Comparison of ENCODE assay signal across 11 mouse cellular contexts in genomic region chr9:103090116-103090875, GRCm38 (mm10). TPM values are rescaled to one million over a fixed set of nuclear protein-coding genes. Genes with fewer than 3 reads are reported as not detected.
A peak's percentile ranks its signal among the peaks of the same experiment; 100 is the strongest.
DNase-seq lines count a peak whose midpoint lies in the region; ATAC-seq and TF ChIP-seq lines count a peak whose summit lies in the region.
"Had no signal": no experiment of that assay in that cellular context is flagged by ENCODE, and none has a peak within 500 bp of the region (broad histone marks: within the 10 kb centered on the region; RNA-seq: fewer than 3 reads in every experiment).

No protein-coding gene starts in this region.

- no peak overlapping the region for H3K4me3 ChIP-seq in intestine, embryonic 14.5 days (ENCODE audit: low read depth, low read length)
- H3K4me3 ChIP-seq in liver, embryonic 13.5 days (replicated peaks), result no peak overlapping the region
- H3K4me3 ChIP-seq in stomach, postnatal 0 days (ENCODE audit: low read depth, low read length), result no peak overlapping the region
- H3K4me3 ChIP-seq in forebrain, embryonic 15.5 days, result no peak overlapping the region
- H3K4me3 ChIP-seq: heart, embryonic 13.5 days; neural tube, embryonic 12.5 days had no signal

- H3K9me3 ChIP-seq in intestine, embryonic 14.5 days (ENCODE audit: control insufficient read depth, low read length), result no peaks in the 10 kb centered on the region
- H3K9me3 ChIP-seq in liver, embryonic 13.5 days (replicated peaks), result no peaks in the 10 kb centered on the region
- no peaks in the 10 kb centered on the region for H3K9me3 ChIP-seq in stomach, postnatal 0 days (ENCODE audit: control insufficient read depth, low read length)
- no peaks in the 10 kb centered on the region for H3K9me3 ChIP-seq in forebrain, embryonic 15.5 days
- H3K9me3 ChIP-seq: heart, embryonic 13.5 days; neural tube, embryonic 12.5 days had no signal

- DNase-seq in left cerebral cortex, postnatal 4 days, result peak; percentile 80
- no peak for DNase-seq in left cerebral cortex, adult 9 months (ENCODE audit: low spot score in 2 of 2)
- DNase-seq in intestine, embryonic 14.5 days (ENCODE audit: low spot score), result no peak
- no peak for DNase-seq in liver, embryonic 13.5 days
- DNase-seq in stomach, postnatal 0 days (ENCODE audit: low spot score), result peak; percentile 86
- no peak for DNase-seq in adrenal gland, postnatal 4 days (ENCODE audit: low spot score in 2 of 2)
- no peak for DNase-seq in embryo, embryonic 10 days (ENCODE audit: low spot score)
- DNase-seq: thymus, adult 2 months had no signal

- 0 out of 2 replicates have a peak, but pooled peaks cover 3% of the 10 kb centered on the region for H3K4me1 ChIP-seq in intestine, embryonic 14.5 days (replicated peaks; ENCODE audit: control insufficient read depth, insufficient read depth, low read length)
- peaks cover 35% of the 10 kb centered on the region for H3K4me1 ChIP-seq in liver, embryonic 13.5 days (replicated peaks)
- H3K4me1 ChIP-seq in stomach, postnatal 0 days (replicated peaks; ENCODE audit: control insufficient read depth, insufficient read depth), result no peaks in the 10 kb centered on the region
- peaks cover 6% of the 10 kb centered on the region for H3K4me1 ChIP-seq in forebrain, embryonic 15.5 days

- H3K27ac ChIP-seq in intestine, embryonic 14.5 days (ENCODE audit: low read depth), result peak overlapping the region; percentile 51; the same call in 1 of the 2 replicates
- H3K27ac ChIP-seq in liver, embryonic 13.5 days, result no peak overlapping the region
- H3K27ac ChIP-seq in stomach, postnatal 0 days (replicated peaks), result 0 out of 2 replicates have a peak overlapping the region, but pooled peaks have one; percentile 25
- no peak overlapping the region for H3K27ac ChIP-seq in forebrain, embryonic 15.5 days (replicated peaks)
- H3K27ac ChIP-seq: heart, embryonic 13.5 days; neural tube, embryonic 12.5 days had no signal

- H3K4me2 ChIP-seq in intestine, embryonic 14.5 days (ENCODE audit: low read length), result no peak overlapping the region
- H3K4me2 ChIP-seq in liver, embryonic 13.5 days, result 0 out of 2 replicates have a peak overlapping the region, but pooled peaks have one; percentile 28
- H3K4me2 ChIP-seq in stomach, postnatal 0 days (replicated peaks; ENCODE audit: low read depth), result no peak overlapping the region
- H3K4me2 ChIP-seq in forebrain, embryonic 15.5 days (replicated peaks), result no peak overlapping the region
- H3K4me2 ChIP-seq: heart, embryonic 13.5 days; neural tube, embryonic 12.5 days had no signal

- TF ChIP-seq CTCF in stomach, postnatal 0 days (IDR thresholded peaks at IDR 0.05; ENCODE audit: low read depth), result no peak

- 58% methylated on average over 9 of the region's 9 CpGs for WGBS in intestine, embryonic 14.5 days
- 41% methylated on average over 9 of the region's 9 CpGs for WGBS in liver, embryonic 13.5 days (ENCODE audit: insufficient replicate concordance)
- 24% methylated on average over 9 of the region's 9 CpGs for WGBS in stomach, postnatal 0 days
- WGBS in forebrain, embryonic 15.5 days, result 68% methylated on average over 9 of the region's 9 CpGs

- H3K27me3 ChIP-seq in intestine, embryonic 14.5 days (replicated peaks; ENCODE audit: control insufficient read depth, insufficient read depth, low read length), result no peaks in the 10 kb centered on the region
- H3K27me3 ChIP-seq in liver, embryonic 13.5 days, result no peaks in the 10 kb centered on the region
- H3K27me3 ChIP-seq in stomach, postnatal 0 days (ENCODE audit: control insufficient read depth, insufficient read depth, low read length), result no peaks in the 10 kb centered on the region
- no peaks in the 10 kb centered on the region for H3K27me3 ChIP-seq in forebrain, embryonic 15.5 days
- H3K27me3 ChIP-seq: neural tube, embryonic 12.5 days had no signal

- no peak for TF ChIP-seq EP300 in stomach, postnatal 0 days (optimal IDR thresholded peaks at IDR 0.05)

- no peak overlapping the region for H3K9ac ChIP-seq in intestine, embryonic 14.5 days (ENCODE audit: low read length)
- H3K9ac ChIP-seq in liver, embryonic 13.5 days, result no peak overlapping the region
- no peak overlapping the region for H3K9ac ChIP-seq in stomach, postnatal 0 days (ENCODE audit: low read length)
- no peak overlapping the region for H3K9ac ChIP-seq in forebrain, embryonic 15.5 days (replicated peaks)
- H3K9ac ChIP-seq: heart, embryonic 13.5 days; neural tube, embryonic 12.5 days had no signal

- ATAC-seq in intestine, embryonic 14.5 days (replicated peaks; ENCODE audit: low FRiP score, low TSS enrichment, low read depth), result peak; percentile 85
- ATAC-seq in liver, embryonic 13.5 days (ENCODE audit: low read depth), result peak; percentile 67
- peak; percentile 94 for ATAC-seq in stomach, postnatal 0 days (ENCODE audit: low FRiP score, low TSS enrichment)
- no peak for ATAC-seq in forebrain, embryonic 15.5 days (replicated peaks)

- intact Hi-C loops in left cerebral cortex, postnatal 4 days (cut with DNase I), result loop anchor here (10.0 kb wide), 1 partner anchor 215 kb away; the partner anchor contains the start of genes 1300017J02Rik and Topbp1

- no peaks in the 10 kb centered on the region for H3K36me3 ChIP-seq in intestine, embryonic 14.5 days (ENCODE audit: control insufficient read depth, insufficient read depth, low read length)
- no peaks in the 10 kb centered on the region for H3K36me3 ChIP-seq in liver, embryonic 13.5 days
- no peaks in the 10 kb centered on the region for H3K36me3 ChIP-seq in stomach, postnatal 0 days (ENCODE audit: control insufficient read depth, insufficient read depth, low read length)
- no peaks in the 10 kb centered on the region for H3K36me3 ChIP-seq in forebrain, embryonic 15.5 days
- H3K36me3 ChIP-seq: heart, embryonic 13.5 days; neural tube, embryonic 12.5 days had no signal

RNA-seq across cellular contexts. Expression of gene Rab6b, which starts 21.3 kb away (rescaled TPM):
- 100 to 1,000 TPM; 331 to 380 TPM for total RNA-seq in left cerebral cortex, postnatal 4 days (2021)
- polyA plus RNA-seq in intestine, embryonic 14.5 days (2014; fragmentation: Nextera tagmentation; extraction: Ambion mirVana), result 5.1 and 5.6 TPM in 2 replicates
- polyA plus RNA-seq in liver, embryonic 13.5 days (2015; fragmentation: Nextera tagmentation; extraction: Ambion mirVana), result 0.12 and 0.18 TPM in 2 replicates
- polyA plus RNA-seq in stomach, postnatal 0 days (2015; fragmentation: Nextera tagmentation; extraction: Ambion mirVana), result 3.3 and 4.1 TPM in 2 replicates
- 10 to 100 TPM in 1 of 2 experiments, 1 to 10 TPM in 1; 8.6 to 19.0 TPM for total RNA-seq in adrenal gland, postnatal 4 days (2021)
- polyA plus RNA-seq in forebrain, embryonic 15.5 days (2015; fragmentation: Nextera tagmentation; extraction: Ambion mirVana), result 62.3 and 63.3 TPM in 2 replicates

Comparison
In these comparisons a context has a peak if more than half of its experiments do, and no peak if none do; other contexts are left out.
1. DNase-seq: peak in left cerebral cortex, postnatal 4 days (single experiment) and stomach, postnatal 0 days (single experiment); none in left cerebral cortex, adult 9 months (0 of 2), intestine, embryonic 14.5 days (single experiment), liver, embryonic 13.5 days (single experiment), adrenal gland, postnatal 4 days (0 of 2) and embryo, embryonic 10 days (single experiment).
2. H3K27ac ChIP-seq: peak in intestine, embryonic 14.5 days (single experiment) and stomach, postnatal 0 days (single experiment); none in liver, embryonic 13.5 days (single experiment) and forebrain, embryonic 15.5 days (single experiment).